Mouse (Mus musculus): ENCODE data around the gene St13. TPM values are rescaled to one million over a fixed set of nuclear protein-coding genes. Genes with fewer than 3 reads are reported as not detected.

St13 gene
- polyA plus RNA-seq, 1 experiment from 2014 or later = 233 TPM

DNA sequence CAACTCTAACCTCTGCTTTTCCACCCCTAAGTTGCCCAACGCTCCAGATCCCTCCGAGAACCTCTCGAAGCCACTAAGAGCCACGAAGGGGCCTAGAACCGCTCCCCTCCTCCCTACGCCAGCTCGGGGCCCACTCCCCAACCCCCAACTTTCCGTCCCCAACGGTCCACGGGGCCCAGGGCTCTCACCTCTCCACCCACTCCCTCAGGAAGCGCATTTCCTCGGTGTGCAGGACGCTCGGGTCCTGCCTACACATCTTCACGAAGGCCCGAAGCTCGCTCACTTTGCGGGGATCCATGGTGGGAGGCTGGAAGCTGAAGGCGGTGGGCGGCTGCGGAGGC, 610 bp downstream of the St13 start:
- DNase-seq (ENCODE audit: low spot score) = no peak

DNA sequence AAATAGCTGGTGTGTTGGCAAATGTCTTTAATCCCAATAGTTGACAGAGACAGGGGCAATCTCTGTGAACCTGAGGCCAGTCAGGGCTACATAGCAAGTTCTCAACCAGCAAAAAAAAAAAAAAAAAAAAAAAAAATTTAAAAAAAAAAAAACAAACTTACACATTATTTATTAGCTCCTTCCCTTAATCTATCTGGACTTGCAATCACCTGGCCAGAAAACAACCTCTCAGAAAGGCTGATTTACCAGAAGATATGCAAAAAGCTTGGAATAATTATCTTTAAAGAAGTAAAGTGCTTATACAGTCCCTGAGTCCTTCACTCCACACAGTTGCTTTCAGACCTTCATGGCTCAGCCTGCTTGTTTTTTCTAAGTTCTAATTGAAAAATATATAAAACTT, 1.7 kb downstream of the St13 start:
- H3K27ac ChIP-seq (replicated peaks) = no peak overlapping the region
- DNase-seq (ENCODE audit: low spot score) = no peak
- H3K36me3 ChIP-seq (replicated peaks) = peaks cover 36% of the 10 kb centered on the region
- peaks cover 21% of the 10 kb centered on the region for H3K4me1 ChIP-seq
- no peaks in the 10 kb centered on the region for H3K27me3 ChIP-seq (replicated peaks; ENCODE audit: low read depth, poor library complexity, severe bottlenecking)
- no peaks in the 10 kb centered on the region for H3K9me3 ChIP-seq
- H3K4me3 ChIP-seq = peak overlapping the region; percentile 75

More for the DNA sequence above, 610 bp downstream of the St13 start:
- Histone ChIP-seq H3K27ac (replicated peaks) (peak overlapping the region; percentile 98), H3K9me3 (no peaks in the 10 kb centered on the region), H3K36me3 (replicated peaks) (peaks cover 29% of the 10 kb centered on the region), H3K27me3 (replicated peaks; ENCODE audit: low read depth, poor library complexity, severe bottlenecking) (no peaks in the 10 kb centered on the region), H3K4me3 (peak overlapping the region; percentile 75), H3K4me1 (peaks cover 21% of the 10 kb centered on the region)
- under 1% methylated on average over 21 of the region's 21 CpGs for WGBS

DNA sequence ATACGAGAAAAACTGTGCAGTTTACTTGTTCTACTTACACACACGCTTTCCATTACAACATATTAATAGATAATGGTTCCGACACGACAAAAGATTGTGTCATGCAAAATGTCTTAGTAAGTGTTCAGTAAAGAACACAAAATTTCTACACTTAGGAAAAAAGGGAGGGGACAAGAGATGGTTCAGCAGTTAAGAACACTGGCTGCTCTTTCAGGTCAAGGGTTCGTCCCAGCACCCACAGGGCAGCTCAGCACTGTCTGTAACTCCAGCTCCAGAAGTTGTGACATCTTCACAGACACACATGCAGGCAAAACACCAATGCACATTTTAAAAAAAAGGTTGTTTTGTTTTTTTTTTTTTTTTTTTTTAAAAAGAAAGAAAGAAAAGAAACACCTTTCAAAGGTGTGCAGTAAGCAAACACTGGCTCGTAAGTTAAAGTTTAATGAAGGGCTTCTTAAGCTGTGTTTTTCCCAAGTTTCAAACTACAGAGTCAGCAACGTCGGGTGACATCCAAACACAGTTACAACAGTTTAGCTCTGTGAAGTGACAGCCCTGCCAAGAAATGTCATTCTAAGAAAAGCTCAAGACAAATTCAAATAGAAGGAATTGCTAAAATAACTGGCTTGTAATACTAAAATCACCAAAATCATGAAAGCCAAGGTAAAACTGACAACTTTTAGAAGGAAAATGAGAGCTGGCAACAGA, 5.5 kb downstream of the St13 start:
- Histone ChIP-seq H3K27me3 (replicated peaks; ENCODE audit: low read depth, poor library complexity, severe bottlenecking) (no peaks in the 10 kb centered on the region), H3K9me3 (no peaks in the 10 kb centered on the region), H3K27ac (replicated peaks) (no peak overlapping the region), H3K4me3 (no peak overlapping the region), H3K4me1 (peaks cover 12% of the 10 kb centered on the region), H3K36me3 (replicated peaks) (peaks cover 68% of the 10 kb centered on the region)
- 93% methylated on average over 8 of the region's 8 CpGs for WGBS
- DNase-seq (ENCODE audit: low spot score) = no peak

GRCm38 (mm10) chr15:81392997-81393396, 6.9 kb downstream of the St13 start:
- DNase-seq (ENCODE audit: low spot score) = no peak
- H3K4me1 ChIP-seq = peaks cover 6% of the 10 kb centered on the region
- H3K4me3 ChIP-seq = no peak overlapping the region
- peaks cover 82% of the 10 kb centered on the region for H3K36me3 ChIP-seq (replicated peaks)
- no peaks in the 10 kb centered on the region for H3K9me3 ChIP-seq
- no peaks in the 10 kb centered on the region for H3K27me3 ChIP-seq (replicated peaks; ENCODE audit: low read depth, poor library complexity, severe bottlenecking)
- no peak overlapping the region for H3K27ac ChIP-seq (replicated peaks)

DNA sequence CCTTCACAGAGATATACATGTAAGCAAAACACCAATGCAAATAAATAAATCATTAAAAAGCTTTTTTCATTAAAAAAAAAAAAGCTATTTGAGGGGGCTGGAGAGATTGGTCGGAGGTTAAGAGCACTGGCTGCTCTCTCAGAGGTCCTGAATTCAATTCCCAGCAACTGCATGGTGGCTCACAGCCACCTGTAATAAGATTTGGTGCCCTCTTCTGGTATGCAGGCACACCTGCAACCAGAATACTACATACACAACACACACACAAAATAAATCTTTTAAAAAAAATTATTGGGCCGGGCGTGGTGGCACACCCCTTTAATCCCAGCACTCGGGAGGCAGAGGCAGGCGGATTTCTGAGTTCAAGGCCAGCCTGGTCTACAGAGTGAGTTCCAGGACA, 13.6 kb downstream of the St13 start:
- WGBS = 95% methylated on average over 5 of the region's 5 CpGs
- Histone ChIP-seq H3K4me1 (no peaks in the 10 kb centered on the region), H3K36me3 (replicated peaks) (peaks cover 100% of the 10 kb centered on the region), H3K4me3 (no peak overlapping the region), H3K9me3 (no peaks in the 10 kb centered on the region), H3K27me3 (replicated peaks; ENCODE audit: low read depth, poor library complexity, severe bottlenecking) (no peaks in the 10 kb centered on the region), H3K27ac (replicated peaks) (no peak overlapping the region)
- no peak for DNase-seq (ENCODE audit: low spot score)

DNA sequence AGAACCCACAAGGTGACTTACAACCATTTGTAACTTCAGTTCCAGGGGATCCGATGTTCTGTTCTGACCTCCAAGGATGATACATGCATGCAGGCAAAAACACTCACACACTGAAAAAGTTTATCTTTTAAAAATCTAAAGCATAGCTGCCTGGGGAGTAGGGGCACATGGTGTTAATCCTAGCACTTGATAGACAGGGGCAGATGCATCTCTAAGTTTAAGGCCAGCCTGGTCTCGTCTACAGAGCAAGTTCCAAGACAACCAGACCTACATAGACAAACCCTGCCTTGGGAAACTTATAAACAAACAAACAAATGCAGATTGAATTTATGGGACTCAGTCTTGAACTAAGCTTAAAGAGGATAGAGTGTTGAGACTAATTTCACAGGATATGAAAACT, 21.0 kb downstream of the St13 start:
- no peak for DNase-seq (ENCODE audit: low spot score)
- H3K4me3 ChIP-seq = no peak overlapping the region
- H3K36me3 ChIP-seq (replicated peaks) = peaks cover 97% of the 10 kb centered on the region
- no peaks in the 10 kb centered on the region for H3K4me1 ChIP-seq
- no peaks in the 10 kb centered on the region for H3K9me3 ChIP-seq
- H3K27ac ChIP-seq (replicated peaks) = no peak overlapping the region
- WGBS = 85% methylated on average over 2 of the region's 2 CpGs
- no peaks in the 10 kb centered on the region for H3K27me3 ChIP-seq (replicated peaks; ENCODE audit: low read depth, poor library complexity, severe bottlenecking)

GRCm38 (mm10) chr15:81374621-81375020, 25.3 kb downstream of the St13 start:
- no peak for DNase-seq (ENCODE audit: low spot score)
- H3K4me3 ChIP-seq = no peak overlapping the region
- H3K9me3 ChIP-seq = no peaks in the 10 kb centered on the region
- no peaks in the 10 kb centered on the region for H3K4me1 ChIP-seq
- peaks cover 99% of the 10 kb centered on the region for H3K36me3 ChIP-seq (replicated peaks)
- no peaks in the 10 kb centered on the region for H3K27me3 ChIP-seq (replicated peaks; ENCODE audit: low read depth, poor library complexity, severe bottlenecking)
- WGBS = 94% methylated on average over 11 of the region's 11 CpGs
- no peak overlapping the region for H3K27ac ChIP-seq (replicated peaks)

DNA sequence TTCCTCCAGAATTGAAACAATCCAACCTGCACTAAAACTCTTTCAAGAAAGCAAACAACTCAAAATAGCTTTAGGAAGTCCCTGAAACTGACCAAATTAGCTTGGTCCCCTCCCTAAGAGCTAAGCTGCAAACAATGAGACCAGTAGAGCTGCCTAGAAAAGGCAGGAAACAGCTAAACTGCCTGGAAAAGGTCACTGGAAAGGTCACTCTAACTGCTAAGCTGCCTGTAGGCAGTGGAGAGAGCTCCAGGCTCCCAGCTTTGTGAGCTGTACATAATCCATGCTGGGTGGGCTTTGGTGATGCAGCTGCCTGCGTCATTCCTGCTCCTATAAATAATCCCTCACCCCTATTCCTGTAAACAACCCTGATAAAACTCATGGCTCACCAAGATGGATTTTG, 29.5 kb downstream of the St13 start:
- 53% methylated on average over 1 of the region's 1 CpGs for WGBS
- H3K27me3 ChIP-seq (replicated peaks; ENCODE audit: low read depth, poor library complexity, severe bottlenecking) = no peaks in the 10 kb centered on the region
- H3K27ac ChIP-seq (replicated peaks) = no peak overlapping the region
- H3K4me1 ChIP-seq = no peaks in the 10 kb centered on the region
- DNase-seq (ENCODE audit: low spot score) = no peak
- no peaks in the 10 kb centered on the region for H3K9me3 ChIP-seq
- H3K4me3 ChIP-seq = no peak overlapping the region
- H3K36me3 ChIP-seq (replicated peaks) = peaks cover 100% of the 10 kb centered on the region

DNA sequence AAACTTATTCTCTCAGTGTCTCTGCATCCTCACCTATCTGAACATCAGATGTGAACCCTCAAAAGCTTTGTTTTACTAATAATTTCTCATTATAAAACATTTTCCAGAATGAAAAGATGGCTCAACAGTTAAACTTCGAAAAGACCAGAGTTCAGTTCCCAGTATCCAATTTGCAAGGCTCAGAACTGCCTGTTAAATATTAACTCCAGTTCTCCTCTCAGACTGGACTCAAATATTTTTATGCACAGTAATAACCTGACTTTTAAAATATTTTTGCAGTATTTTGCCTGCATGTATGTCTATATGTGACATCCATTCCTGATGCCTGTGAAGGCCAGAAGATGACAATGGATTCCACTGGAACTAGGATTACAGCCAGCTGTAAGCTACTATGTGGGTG, 31.3 kb downstream of the St13 start:
- no peak for DNase-seq (ENCODE audit: low spot score)
- Histone ChIP-seq H3K27ac (replicated peaks) (no peak overlapping the region), H3K9me3 (no peaks in the 10 kb centered on the region), H3K36me3 (replicated peaks) (peaks cover 100% of the 10 kb centered on the region), H3K27me3 (replicated peaks; ENCODE audit: low read depth, poor library complexity, severe bottlenecking) (no peaks in the 10 kb centered on the region), H3K4me3 (no peak overlapping the region), H3K4me1 (no peaks in the 10 kb centered on the region)
- WGBS = 92% methylated on average over 1 of the region's 1 CpGs

DNA sequence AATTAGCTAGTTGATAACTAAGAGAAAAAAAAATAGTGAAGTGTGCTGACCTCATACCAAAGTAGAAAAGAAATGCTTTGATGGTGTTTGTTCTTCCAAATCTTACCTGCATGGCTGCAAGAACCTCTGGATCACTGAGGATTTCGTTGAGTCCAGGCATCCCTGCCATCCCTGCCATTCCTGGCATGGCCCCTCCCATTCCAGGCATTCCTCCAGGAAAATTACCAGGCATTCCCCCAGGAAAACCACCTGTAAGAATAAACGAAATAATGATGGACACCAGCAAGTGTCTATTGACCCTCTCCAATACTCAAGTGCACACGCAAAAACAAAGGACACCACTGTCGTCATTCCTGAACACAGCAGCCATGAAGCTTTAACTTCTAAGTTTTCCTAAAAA, 33.6 kb downstream of the St13 start:
- Histone ChIP-seq H3K36me3 (replicated peaks) (peaks cover 88% of the 10 kb centered on the region), H3K9me3 (no peaks in the 10 kb centered on the region), H3K4me3 (no peak overlapping the region), H3K27ac (replicated peaks) (no peak overlapping the region), H3K4me1 (peaks cover 5% of the 10 kb centered on the region), H3K27me3 (replicated peaks; ENCODE audit: low read depth, poor library complexity, severe bottlenecking) (no peaks in the 10 kb centered on the region)
- no peak for DNase-seq (ENCODE audit: low spot score)
- 88% methylated on average over 4 of the region's 4 CpGs for WGBS

DNA sequence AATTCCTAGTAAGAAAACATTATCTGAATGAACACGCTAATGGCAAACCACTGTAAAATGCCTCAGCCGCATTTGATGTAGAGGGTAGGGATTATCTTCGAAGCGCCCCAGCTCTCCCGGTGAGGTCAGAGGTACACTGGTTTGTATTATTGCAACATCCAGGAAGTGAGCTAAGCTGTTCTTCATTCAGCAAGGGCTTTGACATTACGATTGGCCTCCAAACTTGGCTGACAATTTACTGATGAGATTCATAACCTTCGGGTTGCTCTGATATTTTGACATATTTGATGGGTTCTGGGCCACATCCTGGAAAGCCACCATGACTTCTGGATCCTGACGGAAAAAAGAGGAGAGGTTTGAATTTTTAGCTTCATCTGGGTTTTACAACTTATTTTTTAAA, 34.6 kb downstream of the St13 start:
- Histone ChIP-seq H3K36me3 (replicated peaks) (peaks cover 78% of the 10 kb centered on the region), H3K9me3 (no peaks in the 10 kb centered on the region), H3K4me3 (no peak overlapping the region), H3K27me3 (replicated peaks; ENCODE audit: low read depth, poor library complexity, severe bottlenecking) (no peaks in the 10 kb centered on the region), H3K4me1 (peaks cover 13% of the 10 kb centered on the region), H3K27ac (replicated peaks) (no peak overlapping the region)
- 93% methylated on average over 8 of the region's 8 CpGs for WGBS
- no peak for DNase-seq (ENCODE audit: low spot score)

- WGBS = 94% methylated on average over 1 of the region's 1 CpGs
These were observed 35.6 kb downstream of the St13 start for GRCm38 (mm10) chr15:81364271-81364670.

DNA sequence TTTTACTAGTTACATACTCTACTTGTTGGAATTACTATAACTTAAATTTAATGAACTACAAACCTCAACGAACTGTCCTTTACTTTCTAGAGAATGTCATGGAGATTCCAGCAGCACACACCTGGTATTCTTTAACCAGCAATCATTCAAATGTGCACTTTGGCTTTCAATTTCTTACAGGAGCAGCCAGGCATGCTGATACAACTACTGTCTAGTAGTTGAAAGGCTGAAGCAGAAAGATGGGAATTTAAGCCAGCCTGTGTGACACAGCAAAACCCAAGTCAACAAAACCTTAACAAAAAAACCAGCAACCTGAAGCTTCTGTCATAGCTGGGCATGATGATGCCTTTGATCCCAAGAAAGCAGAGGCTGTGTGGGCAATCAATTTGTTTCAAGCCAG, 37.4 kb downstream of the St13 start:
- peaks cover 56% of the 10 kb centered on the region for H3K36me3 ChIP-seq (replicated peaks)
- no peak for DNase-seq (ENCODE audit: low spot score)

More at GRCm38 (mm10) chr15:81364271-81364670, 35.6 kb downstream of the St13 start:
- no peaks in the 10 kb centered on the region for H3K27me3 ChIP-seq (replicated peaks; ENCODE audit: low read depth, poor library complexity, severe bottlenecking)
- H3K4me1 ChIP-seq = peaks cover 23% of the 10 kb centered on the region
- no peaks in the 10 kb centered on the region for H3K9me3 ChIP-seq
- H3K36me3 ChIP-seq (replicated peaks) = peaks cover 68% of the 10 kb centered on the region
- H3K4me3 ChIP-seq = no peak overlapping the region
- no peak for DNase-seq (ENCODE audit: low spot score)
- no peak overlapping the region for H3K27ac ChIP-seq (replicated peaks)

More for the DNA sequence above, 37.4 kb downstream of the St13 start:
- Histone ChIP-seq H3K27me3 (replicated peaks; ENCODE audit: low read depth, poor library complexity, severe bottlenecking) (no peaks in the 10 kb centered on the region), H3K4me1 (peaks cover 28% of the 10 kb centered on the region), H3K9me3 (no peaks in the 10 kb centered on the region), H3K4me3 (no peak overlapping the region), H3K27ac (replicated peaks) (no peak overlapping the region)
- WGBS = 80% methylated on average over 1 of the region's 1 CpGs

Data from embryonic facial prominence, embryonic 10.5 days (tissue).